8 mouse cellular contexts compared by ENCODE assay signal in genomic region chr6:92183621-92184131, GRCm38 (mm10). TPM values are rescaled to one million over a fixed set of nuclear protein-coding genes. Genes with fewer than 3 reads are reported as not detected.
DNase-seq lines count a peak whose midpoint lies in the region; ATAC-seq and TF ChIP-seq lines count a peak whose summit lies in the region.

Mrps25 (minus strand) TSS chr6:92184033.

- no peak for TF ChIP-seq CTCF in kidney, postnatal 0 days (IDR thresholded peaks at IDR 0.05; ENCODE audit: low read depth)

- peak within 1 kb of the TSS; percentile 82 for H3K4me3 ChIP-seq in heart, embryonic 13.5 days
- peak within 1 kb of the TSS; percentile 74 for H3K4me3 ChIP-seq in kidney, postnatal 0 days (replicated peaks; ENCODE audit: low read depth, low read length)
- peak within 1 kb of the TSS; percentile 93 for H3K4me3 ChIP-seq in liver, embryonic 11.5 days (ENCODE audit: low read depth, low read length)
- H3K4me3 ChIP-seq in stomach, embryonic 14.5 days (ENCODE audit: low read depth, low read length) = peak within 1 kb of the TSS; percentile 79

- peak within 1 kb of the TSS; percentile 70 for H3K27ac ChIP-seq in heart, embryonic 13.5 days (replicated peaks)
- H3K27ac ChIP-seq in kidney, postnatal 0 days = peak within 1 kb of the TSS; percentile 56; the same call in 1 of the 2 replicates
- H3K27ac ChIP-seq in liver, embryonic 11.5 days (ENCODE audit: low read depth, low read length) = peak within 1 kb of the TSS; percentile 38; the same call in 1 of the 2 replicates
- peak within 1 kb of the TSS; percentile 66; the same call in 1 of the 2 replicates for H3K27ac ChIP-seq in stomach, embryonic 14.5 days (ENCODE audit: low read length)

- peak within 1 kb of the TSS; percentile 89 for H3K9ac ChIP-seq in heart, embryonic 13.5 days
- H3K9ac ChIP-seq in kidney, postnatal 0 days (ENCODE audit: low read depth, low read length) = peak within 1 kb of the TSS; percentile 74
- H3K9ac ChIP-seq in liver, embryonic 11.5 days (ENCODE audit: low read depth, low read length) = peak within 1 kb of the TSS; percentile 90
- H3K9ac ChIP-seq in stomach, embryonic 14.5 days (replicated peaks; ENCODE audit: low read depth, low read length) = peak within 1 kb of the TSS; percentile 60

- peak; percentile 57 for DNase-seq in c-Kit-negative CD71-positive TER-119-positive erythroid progenitor cells, embryonic 14.5 days (ENCODE audit: low read depth, low spot score)
- peak; percentile 23 for DNase-seq in fibroblast of lung, adult 2 months (ENCODE audit: low read depth)
- DNase-seq in kidney, postnatal 0 days (ENCODE audit: low spot score) = peak; percentile 85
- DNase-seq in liver, embryonic 11.5 days (ENCODE audit: low spot score) = peak; percentile 84
- peak; percentile 46 for DNase-seq in naive thymus-derived CD4-positive, alpha-beta T cell, adult 2 months (ENCODE audit: low read depth)

- peak; percentile 77 for ATAC-seq in CD4-positive, CD25-positive, alpha-beta regulatory T cell, adult 4 months
- ATAC-seq in heart, embryonic 13.5 days (ENCODE audit: extremely low read depth, insufficient number of reproducible peaks, low FRiP score, low TSS enrichment) = peak; percentile 80; the same call in 1 of the 2 replicates
- peak; percentile 88 for ATAC-seq in kidney, postnatal 0 days (replicated peaks; ENCODE audit: low FRiP score, low read depth)
- peak; percentile 90 for ATAC-seq in liver, embryonic 11.5 days (replicated peaks; ENCODE audit: low FRiP score)
- peak; percentile 89; the same call in 1 of the 2 replicates for ATAC-seq in stomach, embryonic 14.5 days (ENCODE audit: insufficient number of reproducible peaks, insufficient read depth, low FRiP score, low read depth)

- no peaks in the 10 kb centered on the region for H3K27me3 ChIP-seq in heart, embryonic 13.5 days (replicated peaks)
- no peaks in the 10 kb centered on the region for H3K27me3 ChIP-seq in kidney, postnatal 0 days (ENCODE audit: insufficient read depth, low read length)
- H3K27me3 ChIP-seq in liver, embryonic 11.5 days (replicated peaks; ENCODE audit: control insufficient read depth, insufficient read depth, low read length) = no peaks in the 10 kb centered on the region
- H3K27me3 ChIP-seq in stomach, embryonic 14.5 days (ENCODE audit: control insufficient read depth, insufficient read depth, low read length) = no peaks in the 10 kb centered on the region

- peaks cover 14% of the 10 kb centered on the region for H3K4me1 ChIP-seq in heart, embryonic 13.5 days
- H3K4me1 ChIP-seq in kidney, postnatal 0 days (replicated peaks; ENCODE audit: insufficient read depth, low read length) = peaks cover 8% of the 10 kb centered on the region
- peaks cover 8% of the 10 kb centered on the region for H3K4me1 ChIP-seq in liver, embryonic 11.5 days (replicated peaks; ENCODE audit: control insufficient read depth, insufficient read depth, low read length)
- H3K4me1 ChIP-seq in stomach, embryonic 14.5 days (ENCODE audit: control insufficient read depth, insufficient read depth, low read length) = peaks cover 10% of the 10 kb centered on the region; the same call in 1 of the 2 replicates

- peak within 1 kb of the TSS; percentile 80 for H3K4me2 ChIP-seq in heart, embryonic 13.5 days
- H3K4me2 ChIP-seq in kidney, postnatal 0 days (ENCODE audit: low read length) = peak within 1 kb of the TSS; percentile 89
- peak within 1 kb of the TSS; percentile 92 for H3K4me2 ChIP-seq in liver, embryonic 11.5 days
- peak within 1 kb of the TSS; percentile 72 for H3K4me2 ChIP-seq in stomach, embryonic 14.5 days (replicated peaks; ENCODE audit: low read depth, low read length)

- peaks cover 60% of the 10 kb centered on the region for H3K36me3 ChIP-seq in heart, embryonic 13.5 days
- peaks cover 17% of the 10 kb centered on the region for H3K36me3 ChIP-seq in kidney, postnatal 0 days (ENCODE audit: insufficient read depth, low read length)
- H3K36me3 ChIP-seq in liver, embryonic 11.5 days (ENCODE audit: control insufficient read depth, insufficient read depth, low read length) = peaks cover 16% of the 10 kb centered on the region
- H3K36me3 ChIP-seq in stomach, embryonic 14.5 days (ENCODE audit: control insufficient read depth, insufficient read depth, low read length) = peaks cover 5% of the 10 kb centered on the region

- WGBS in heart, embryonic 13.5 days = under 1% methylated on average over 42 of the region's 42 CpGs
- under 1% methylated on average over 42 of the region's 42 CpGs for WGBS in kidney, postnatal 0 days
- under 1% methylated on average over 42 of the region's 42 CpGs for WGBS in liver, embryonic 11.5 days
- under 1% methylated on average over 42 of the region's 42 CpGs for WGBS in stomach, embryonic 14.5 days

- peaks cover 4% of the 10 kb centered on the region; the same call in 1 of the 2 replicates for H3K9me3 ChIP-seq in heart, embryonic 13.5 days
- H3K9me3 ChIP-seq in kidney, postnatal 0 days (replicated peaks; ENCODE audit: low read length) = no peaks in the 10 kb centered on the region
- H3K9me3 ChIP-seq in liver, embryonic 11.5 days (ENCODE audit: control insufficient read depth, low read length) = no peaks in the 10 kb centered on the region
- H3K9me3 ChIP-seq in stomach, embryonic 14.5 days (ENCODE audit: control insufficient read depth, low read depth, low read length) = no peaks in the 10 kb centered on the region; the same call in 1 of the 2 replicates

RNA-seq across cellular contexts. Expression of gene Mrps25, which starts in this region (rescaled TPM):
- 10 to 100 TPM; 48.7 to 58.2 TPM for polyA plus RNA-seq in CD4-positive, CD25-positive, alpha-beta regulatory T cell, adult 4 months (2017; shearing (Covaris generic))
- 66.8 and 81.7 TPM in 2 replicates for polyA plus RNA-seq in heart, embryonic 13.5 days (2015; fragmentation: Nextera tagmentation; extraction: Ambion mirVana)
- polyA plus RNA-seq in kidney, postnatal 0 days (2015; fragmentation: Nextera tagmentation; extraction: Ambion mirVana) = 95.7 and 108 TPM in 2 replicates
- 111 and 114 TPM in 2 replicates for polyA plus RNA-seq in liver, embryonic 11.5 days (2014; fragmentation: Nextera tagmentation; extraction: Ambion mirVana)
- polyA plus RNA-seq in stomach, embryonic 14.5 days (2014; fragmentation: Nextera tagmentation; extraction: Ambion mirVana) = 74.0 and 80.3 TPM in 2 replicates

Comparison
In these comparisons a context has a peak if more than half of its experiments do, and no peak if none do; other contexts are left out.
1. Peak in every context shown above with its lines: DNase-seq, ATAC-seq, H3K4me3 ChIP-seq and H3K27ac ChIP-seq.
2. DNase-seq: peak in every context shown above with its lines; median percentile 85 in kidney, postnatal 0 days; 84 in liver, embryonic 11.5 days; 57 in c-Kit-negative CD71-positive TER-119-positive erythroid progenitor cells, embryonic 14.5 days; 46 in naive thymus-derived CD4-positive, alpha-beta T cell, adult 2 months; 23 in fibroblast of lung, adult 2 months.